Mouse (Mus musculus): Measurements from ENCODE around the gene Grin2c. TPM values are rescaled to one million over a fixed set of nuclear protein-coding genes. Genes with fewer than 3 reads are reported as not detected.

Gene Grin2c
- total RNA-seq, 2 experiments from 2014 or later = not detected

GRCm38 (mm10) chr11:115215123-115215522 lies 51.9 kb downstream of the Grin2c start:
- no peak for ATAC-seq (replicated peaks; ENCODE audit: poor library complexity, severe bottlenecking)

- ATAC-seq (replicated peaks; ENCODE audit: poor library complexity, severe bottlenecking) = no peak
These were observed 54.9 kb downstream of the Grin2c start for GRCm38 (mm10) chr11:115212116-115212515.

- ATAC-seq (replicated peaks; ENCODE audit: poor library complexity, severe bottlenecking) = no peak
These were observed 57.1 kb downstream of the Grin2c start for GRCm38 (mm10) chr11:115209958-115210357.

GRCm38 (mm10) chr11:115208776-115209732 lies 58.0 kb downstream of the Grin2c start:
- peak; percentile 88 for ATAC-seq (replicated peaks; ENCODE audit: poor library complexity, severe bottlenecking)

DNA sequence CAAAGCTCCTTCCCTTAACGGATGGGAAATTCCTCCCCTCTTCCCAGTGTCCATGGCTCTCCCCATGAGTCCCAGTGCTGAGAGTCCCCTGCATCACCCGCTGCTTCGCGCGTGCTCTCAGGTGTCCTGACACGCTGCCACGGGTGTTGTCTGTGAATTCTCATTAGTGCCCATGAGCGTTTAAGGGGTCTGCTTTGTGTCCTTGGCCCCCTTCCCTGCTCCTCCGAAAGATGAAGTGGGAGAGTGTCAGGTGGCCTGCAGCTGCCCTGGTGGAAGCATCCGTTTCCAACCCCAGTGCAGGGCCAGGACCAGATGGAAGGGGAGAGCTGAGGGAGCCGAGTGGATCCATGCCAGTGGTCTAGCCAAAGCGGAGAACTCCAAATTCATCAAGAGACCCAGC lies 58.9 kb downstream of the Grin2c start:
- ATAC-seq (replicated peaks; ENCODE audit: poor library complexity, severe bottlenecking) = no peak

GRCm38 (mm10) chr11:115202756-115203155 lies 64.3 kb downstream of the Grin2c start:
- ATAC-seq (replicated peaks; ENCODE audit: poor library complexity, severe bottlenecking) = no peak

DNA sequence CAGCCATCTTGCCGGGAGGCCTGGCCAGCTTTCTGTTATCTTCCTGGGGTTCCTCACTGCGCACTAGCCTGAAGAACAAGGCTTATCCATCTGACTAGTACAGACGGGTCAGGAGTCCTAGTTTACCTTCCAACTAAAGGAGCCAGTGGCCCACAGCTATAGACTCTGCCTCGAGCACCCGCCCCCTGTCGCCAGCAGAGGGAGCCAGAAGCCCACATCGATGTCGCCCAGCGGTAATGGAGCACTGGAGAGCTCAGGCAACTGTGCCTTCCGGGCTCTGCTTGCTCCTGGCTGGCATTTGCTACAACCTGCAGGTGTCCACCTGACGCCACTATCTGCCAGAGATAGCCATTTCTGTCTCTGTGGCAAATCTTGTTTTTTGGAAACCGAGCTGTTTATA lies 64.7 kb downstream of the Grin2c start:
- ATAC-seq (replicated peaks; ENCODE audit: poor library complexity, severe bottlenecking) = peak; percentile 90

DNA sequence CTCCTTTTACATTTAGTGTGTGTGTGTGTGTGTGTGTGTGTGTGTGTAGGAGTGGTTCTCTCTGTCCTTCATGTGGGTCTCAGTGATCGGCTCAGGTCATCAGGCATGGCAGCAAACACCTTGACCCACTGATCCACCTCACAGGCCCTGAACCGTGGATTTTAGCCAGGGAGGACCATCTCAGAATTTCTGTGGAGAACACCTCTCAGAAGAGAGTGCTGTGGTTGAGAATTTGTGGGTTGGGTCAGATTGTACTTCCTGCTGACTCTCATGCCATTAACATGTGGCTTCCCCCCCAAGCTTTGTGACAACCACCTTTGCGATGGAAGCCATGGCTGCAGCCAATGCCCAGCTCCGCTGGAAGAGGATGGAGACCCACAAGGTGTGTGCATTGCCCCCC lies 66.5 kb downstream of the Grin2c start:
- ATAC-seq (replicated peaks; ENCODE audit: poor library complexity, severe bottlenecking) = no peak

Other genes with a start within 250 kb of the Grin2c start
- not detected in 2 replicates for gene Cd300ld4, start 240.2 kb downstream of the Grin2c start, total RNA-seq (2014; fragmentation: Nextera tagmentation)
- not detected in 2 replicates for gene Cd300ld4, start 240.2 kb downstream of the Grin2c start, total RNA-seq (2017)
- gene Cd300ld5, start 229.5 kb downstream of the Grin2c start, total RNA-seq (2014; fragmentation: Nextera tagmentation) = not detected in 2 replicates
- not detected in 2 replicates for gene Cd300ld5, start 229.5 kb downstream of the Grin2c start, total RNA-seq (2017)
- gene Cd300ld3, start 218.8 kb downstream of the Grin2c start, total RNA-seq (2014; fragmentation: Nextera tagmentation) = not detected in 2 replicates
- gene Cd300ld3, start 218.8 kb downstream of the Grin2c start, total RNA-seq (2017) = not detected in 2 replicates
- gene Cd300e, start 205.1 kb downstream of the Grin2c start, total RNA-seq (2014; fragmentation: Nextera tagmentation) = not detected in 2 replicates
- not detected in 2 replicates for gene Cd300e, start 205.1 kb downstream of the Grin2c start, total RNA-seq (2017)
- gene Rab37, start 175.8 kb downstream of the Grin2c start, total RNA-seq (2014; fragmentation: Nextera tagmentation) = 6.5 and 15.1 TPM in 2 replicates
- 7.1 and 10.0 TPM in 2 replicates for gene Rab37, start 175.8 kb downstream of the Grin2c start, total RNA-seq (2017)
- gene Cd300lf, start 133.3 kb downstream of the Grin2c start, total RNA-seq (2014; fragmentation: Nextera tagmentation) = not detected in 2 replicates
- 0.46 and 2.8 TPM in 2 replicates for gene Cd300lf, start 133.3 kb downstream of the Grin2c start, total RNA-seq (2017)
- gene Slc9a3r1, start 103.9 kb downstream of the Grin2c start, total RNA-seq (2014; fragmentation: Nextera tagmentation) = 37.4 and 55.9 TPM in 2 replicates
- 48.2 and 50.3 TPM in 2 replicates for gene Slc9a3r1, start 103.9 kb downstream of the Grin2c start, total RNA-seq (2017)
- gene Tmem104, start 79.8 kb downstream of the Grin2c start, total RNA-seq (2014; fragmentation: Nextera tagmentation) = 11.5 and 12.8 TPM in 2 replicates
- 2.4 and 3.6 TPM in 2 replicates for gene Tmem104, start 79.8 kb downstream of the Grin2c start, total RNA-seq (2017)
- 27.1 and 27.5 TPM in 2 replicates for gene Nat9, start 79.4 kb downstream of the Grin2c start, total RNA-seq (2014; fragmentation: Nextera tagmentation)
- gene Nat9, start 79.4 kb downstream of the Grin2c start, total RNA-seq (2017) = 21.3 and 28.0 TPM in 2 replicates
- 23.9 and 26.4 TPM in 2 replicates for gene Fdxr, start 9.8 kb upstream of the Grin2c start, total RNA-seq (2014; fragmentation: Nextera tagmentation)
- gene Fdxr, start 9.8 kb upstream of the Grin2c start, total RNA-seq (2017) = 9.7 and 14.2 TPM in 2 replicates
- gene Fads6, start 30.4 kb upstream of the Grin2c start, total RNA-seq (2014; fragmentation: Nextera tagmentation) = 1.2 and 1.3 TPM in 2 replicates
- 1.4 and 2.9 TPM in 2 replicates for gene Fads6, start 30.4 kb upstream of the Grin2c start, total RNA-seq (2017)
- not detected in 2 replicates for gene Otop2, start 39.9 kb upstream of the Grin2c start, total RNA-seq (2014; fragmentation: Nextera tagmentation)
- gene Otop2, start 39.9 kb upstream of the Grin2c start, total RNA-seq (2017) = not detected in 2 replicates
- gene Ush1g, start 54.8 kb upstream of the Grin2c start, total RNA-seq (2014; fragmentation: Nextera tagmentation) = not detected in 2 replicates
- gene Ush1g, start 54.8 kb upstream of the Grin2c start, total RNA-seq (2017) = not detected in 2 replicates
- gene Otop3, start 67.5 kb upstream of the Grin2c start, total RNA-seq (2014; fragmentation: Nextera tagmentation) = not detected in 2 replicates
- gene Otop3, start 67.5 kb upstream of the Grin2c start, total RNA-seq (2017) = not detected in 2 replicates
- not detected in 2 replicates for gene Hid1, start 100.5 kb upstream of the Grin2c start, total RNA-seq (2014; fragmentation: Nextera tagmentation)
- gene Hid1, start 100.5 kb upstream of the Grin2c start, total RNA-seq (2017) = not detected in 2 replicates
- gene Cdr2l, start 114.7 kb upstream of the Grin2c start, total RNA-seq (2014; fragmentation: Nextera tagmentation) = 0.68 TPM in 1 of 2 replicates, not detected in the other
- gene Cdr2l, start 114.7 kb upstream of the Grin2c start, total RNA-seq (2017) = 0.67 TPM in 1 of 2 replicates, not detected in the other
- gene Mrpl58, start 136.5 kb upstream of the Grin2c start, total RNA-seq (2014; fragmentation: Nextera tagmentation) = 73.3 and 77.9 TPM in 2 replicates
- gene Mrpl58, start 136.5 kb upstream of the Grin2c start, total RNA-seq (2017) = 91.3 and 109 TPM in 2 replicates
- 783 and 971 TPM in 2 replicates for gene Atp5h, start 152.7 kb upstream of the Grin2c start, total RNA-seq (2014; fragmentation: Nextera tagmentation)
- 804 and 885 TPM in 2 replicates for gene Atp5h, start 152.7 kb upstream of the Grin2c start, total RNA-seq (2017)
- 16.4 and 19.4 TPM in 2 replicates for gene Kctd2, start 152.9 kb upstream of the Grin2c start, total RNA-seq (2014; fragmentation: Nextera tagmentation)
- 9.5 and 9.6 TPM in 2 replicates for gene Kctd2, start 152.9 kb upstream of the Grin2c start, total RNA-seq (2017)
- gene Trim80, start 173.3 kb upstream of the Grin2c start, total RNA-seq (2014; fragmentation: Nextera tagmentation) = not detected in 2 replicates
- not detected in 2 replicates for gene Trim80, start 173.3 kb upstream of the Grin2c start, total RNA-seq (2017)
- not detected in 2 replicates for gene Slc16a5, start 195.2 kb upstream of the Grin2c start, total RNA-seq (2014; fragmentation: Nextera tagmentation)
- not detected in 2 replicates for gene Slc16a5, start 195.2 kb upstream of the Grin2c start, total RNA-seq (2017)
- 5.1 and 5.2 TPM in 2 replicates for gene Armc7, start 208.4 kb upstream of the Grin2c start, total RNA-seq (2014; fragmentation: Nextera tagmentation)
- 2.6 and 4.1 TPM in 2 replicates for gene Armc7, start 208.4 kb upstream of the Grin2c start, total RNA-seq (2017)
- 75.8 and 96.5 TPM in 2 replicates for gene Nt5c, start 224.6 kb upstream of the Grin2c start, total RNA-seq (2014; fragmentation: Nextera tagmentation)
- gene Nt5c, start 224.6 kb upstream of the Grin2c start, total RNA-seq (2017) = 113 and 118 TPM in 2 replicates
- 100 and 137 TPM in 2 replicates for gene Jpt1, start 247.1 kb upstream of the Grin2c start, total RNA-seq (2014; fragmentation: Nextera tagmentation)
- gene Jpt1, start 247.1 kb upstream of the Grin2c start, total RNA-seq (2017) = 136 and 149 TPM in 2 replicates